Mouse (Mus musculus) liver, embryonic 12.5 days (tissue): ENCODE results near the gene Abca5. TPM values are rescaled to one million over a fixed set of nuclear protein-coding genes. Genes with fewer than 3 reads are reported as not detected.
"Not testable (repeated sequence)": the region's sequence is repeated elsewhere in the genome, so short reads cannot be mapped to it uniquely, and the experiment has no call there.

Experiments
- ATAC-seq: fragments of 200-750 bp; cut with Nextera tagmentation; 2 replicates; pipeline ENCODE4 v1.8.0; 2017; ENCODE audit warnings: moderate number of reproducible peaks, mild to moderate bottlenecking, moderate library complexity
- H3K27ac ChIP-seq: fragments of 300-500 bp; sonication (generic); 2 replicates; pipeline ENCODE4 v1.5.1; 2016; ENCODE audit warnings: mild to moderate bottlenecking
- H3K27me3 ChIP-seq: fragments of 300-500 bp; sonication (generic); replicated peaks from 2 replicates; pipeline ENCODE4 v1.6.1; 2016; ENCODE audit warnings: mild to moderate bottlenecking, moderate library complexity
- H3K36me3 ChIP-seq: fragments of 300-500 bp; sonication (generic); 2 replicates; pipeline ENCODE4 v1.6.1; 2016; ENCODE audit warnings: mild to moderate bottlenecking, moderate library complexity
- H3K4me1 ChIP-seq: fragments of 300-500 bp; sonication (generic); 2 replicates; pipeline ENCODE4 v1.6.1; 2016
- H3K4me2 ChIP-seq: fragments of 300-500 bp; sonication (generic); 2 replicates; pipeline ENCODE4 v1.6.1; 2016; ENCODE audit warnings: mild to moderate bottlenecking, moderate library complexity
- H3K4me3 ChIP-seq: fragments of 300-500 bp; sonication (generic); 2 replicates; pipeline ENCODE4 v1.5.1; 2016; ENCODE audit warnings: mild to moderate bottlenecking, moderate library complexity
- H3K9ac ChIP-seq: fragments of 300-500 bp; sonication (generic); 2 replicates; pipeline ENCODE4 v1.6.1; 2016; ENCODE audit warnings: mild to moderate bottlenecking, moderate library complexity
- H3K9me3 ChIP-seq: fragments of 300-500 bp; sonication (generic); replicated peaks from 2 replicates; pipeline ENCODE4 v1.6.1; 2016; ENCODE audit warnings: mild to moderate bottlenecking, moderate library complexity
- WGBS: fragments of 180-500 bp; shearing (Covaris S2); methylation state at CpG from one replicate; pipeline ENCODE4 v1.1.7; 2016; ENCODE audit not compliant: insufficient replicate concordance; 5-methylcytosine and 5-hydroxymethylcytosine counted together
- polyA plus RNA-seq: library from polyadenylated mRNA; unstranded; fragments of >200 nt; fragmentation: Nextera tagmentation; extraction: Ambion mirVana; gene quantifications from 2 replicates; pipeline ENCODE4 v1.2.1, GENCODE M21; 2016

Abca5 gene
- polyA plus RNA-seq, 1 experiment from 2014 or later, result 0.95 TPM

- H3K9me3 ChIP-seq, result no peaks in the 10 kb centered on the region
- H3K4me1 ChIP-seq, result no peaks in the 10 kb centered on the region
- H3K9ac ChIP-seq, result no peak overlapping the region
- H3K27me3 ChIP-seq, result no peaks in the 10 kb centered on the region
- ATAC-seq, result no peak
- no peaks in the 10 kb centered on the region for H3K36me3 ChIP-seq
- no peak overlapping the region for H3K4me3 ChIP-seq
- whole genome bisulfite sequencing, result 58% methylated on average over 16 of the region's 16 CpGs
- no peak overlapping the region for H3K27ac ChIP-seq
- no peak overlapping the region for H3K4me2 ChIP-seq
These were observed 20.4 kb upstream of the Abca5 start for GRCm38 (mm10) chr11:110357756-110358551.

GRCm38 (mm10) chr11:110355131-110355530 lies 17.6 kb upstream of the Abca5 start:
- 66% methylated on average over 9 of the region's 9 CpGs for WGBS
- H3K36me3 ChIP-seq, H3K4me3 ChIP-seq, H3K27ac ChIP-seq, H3K9me3 ChIP-seq, H3K4me1 ChIP-seq, ATAC-seq, H3K27me3 ChIP-seq, H3K4me2 ChIP-seq, H3K9ac ChIP-seq: not testable (repeated sequence)

GRCm38 (mm10) chr11:110354261-110354660 lies 16.7 kb upstream of the Abca5 start:
- ATAC-seq, result no peak
- Histone ChIP-seq H3K27me3 (no peaks in the 10 kb centered on the region), H3K4me2 (no peak overlapping the region), H3K4me3 (no peak overlapping the region), H3K27ac (no peak overlapping the region), H3K9me3 (no peaks in the 10 kb centered on the region), H3K4me1 (no peaks in the 10 kb centered on the region), H3K9ac (no peak overlapping the region), H3K36me3 (no peaks in the 10 kb centered on the region)
- WGBS, result 61% methylated on average over 9 of the region's 9 CpGs

- no peak for ATAC-seq
- Histone ChIP-seq H3K4me2 (no peak overlapping the region), H3K27me3 (no peaks in the 10 kb centered on the region; the same call in 1 of the 2 replicates), H3K4me3 (no peak overlapping the region), H3K27ac (no peak overlapping the region), H3K9ac (no peak overlapping the region), H3K4me1 (no peaks in the 10 kb centered on the region), H3K9me3 (no peaks in the 10 kb centered on the region), H3K36me3 (no peaks in the 10 kb centered on the region)
- WGBS, result 44% methylated on average over 2 of the region's 2 CpGs
These were observed 10.7 kb upstream of the Abca5 start for GRCm38 (mm10) chr11:110348170-110348569.

- Histone ChIP-seq H3K9me3 (no peaks in the 10 kb centered on the region), H3K36me3 (no peaks in the 10 kb centered on the region), H3K4me3 (no peak overlapping the region), H3K27ac (no peak overlapping the region), H3K9ac (no peak overlapping the region), H3K4me2 (no peak overlapping the region), H3K27me3 (no peaks in the 10 kb centered on the region; the same call in 1 of the 2 replicates), H3K4me1 (no peaks in the 10 kb centered on the region)
- no peak for ATAC-seq
- 43% methylated on average over 6 of the region's 6 CpGs for WGBS
These were observed 10.3 kb upstream of the Abca5 start for GRCm38 (mm10) chr11:110347768-110348167.

GRCm38 (mm10) chr11:110336814-110337288 lies 665 bp downstream of the Abca5 start:
- no peak overlapping the region for H3K27ac ChIP-seq
- H3K4me1 ChIP-seq, result peaks cover 16% of the 10 kb centered on the region; the same call in 1 of the 2 replicates
- peak overlapping the region; percentile 76 for H3K4me3 ChIP-seq
- no peaks in the 10 kb centered on the region for H3K9me3 ChIP-seq
- 2% methylated on average over 18 of the region's 18 CpGs for WGBS
- peaks cover 30% of the 10 kb centered on the region for H3K27me3 ChIP-seq
- H3K36me3 ChIP-seq, result no peaks in the 10 kb centered on the region
- no peak for ATAC-seq
- peak overlapping the region; percentile 71 for H3K9ac ChIP-seq
- H3K4me2 ChIP-seq, result peak overlapping the region; percentile 98

GRCm38 (mm10) chr11:110330093-110330492 lies 7.4 kb downstream of the Abca5 start:
- H3K4me1 ChIP-seq, result no peaks in the 10 kb centered on the region
- H3K9me3 ChIP-seq, result no peaks in the 10 kb centered on the region
- no peak for ATAC-seq
- peaks cover 5% of the 10 kb centered on the region; the same call in 1 of the 2 replicates for H3K27me3 ChIP-seq
- H3K4me2 ChIP-seq, result no peak overlapping the region
- 73% methylated on average over 6 of the region's 6 CpGs for WGBS
- no peak overlapping the region for H3K4me3 ChIP-seq
- no peak overlapping the region for H3K27ac ChIP-seq
- H3K9ac ChIP-seq, result no peak overlapping the region
- H3K36me3 ChIP-seq, result no peaks in the 10 kb centered on the region

- H3K27ac ChIP-seq, result no peak overlapping the region
- 79% methylated on average over 8 of the region's 8 CpGs for WGBS
- no peak for ATAC-seq
These were observed 15.2 kb downstream of the Abca5 start for GRCm38 (mm10) chr11:110322266-110322665.

GRCm38 (mm10) chr11:110306475-110307168 lies 30.9 kb downstream of the Abca5 start:
- H3K27ac ChIP-seq, result no peak overlapping the region
- no peaks in the 10 kb centered on the region for H3K4me1 ChIP-seq
- H3K9ac ChIP-seq, result no peak overlapping the region
- no peak overlapping the region for H3K4me2 ChIP-seq
- no peaks in the 10 kb centered on the region for H3K27me3 ChIP-seq
- no peak overlapping the region for H3K4me3 ChIP-seq
- no peak for ATAC-seq
- WGBS, result 72% methylated on average over 12 of the region's 12 CpGs
- no peaks in the 10 kb centered on the region for H3K9me3 ChIP-seq
- H3K36me3 ChIP-seq, result no peaks in the 10 kb centered on the region

More at GRCm38 (mm10) chr11:110322266-110322665, 15.2 kb downstream of the Abca5 start:
- Histone ChIP-seq H3K9ac (no peak overlapping the region), H3K4me1 (no peaks in the 10 kb centered on the region), H3K36me3 (no peaks in the 10 kb centered on the region), H3K4me3 (no peak overlapping the region), H3K9me3 (no peaks in the 10 kb centered on the region), H3K4me2 (no peak overlapping the region), H3K27me3 (no peaks in the 10 kb centered on the region)

GRCm38 (mm10) chr11:110303411-110303810 lies 34.1 kb downstream of the Abca5 start:
- Histone ChIP-seq H3K4me3 (no peak overlapping the region), H3K4me1 (no peaks in the 10 kb centered on the region), H3K36me3 (no peaks in the 10 kb centered on the region), H3K4me2 (no peak overlapping the region), H3K27ac (no peak overlapping the region), H3K9me3 (no peaks in the 10 kb centered on the region), H3K9ac (no peak overlapping the region), H3K27me3 (no peaks in the 10 kb centered on the region)
- WGBS, result 62% methylated on average over 3 of the region's 3 CpGs
- ATAC-seq, result no peak

- Histone ChIP-seq H3K27ac (no peak overlapping the region), H3K4me2 (no peak overlapping the region), H3K4me1 (no peaks in the 10 kb centered on the region), H3K27me3 (no peaks in the 10 kb centered on the region), H3K9ac (no peak overlapping the region), H3K36me3 (no peaks in the 10 kb centered on the region), H3K4me3 (no peak overlapping the region), H3K9me3 (no peaks in the 10 kb centered on the region)
- no peak for ATAC-seq
- 74% methylated on average over 13 of the region's 13 CpGs for WGBS
These were observed 39.5 kb downstream of the Abca5 start for GRCm38 (mm10) chr11:110297917-110298533.

GRCm38 (mm10) chr11:110290586-110290985 lies 46.9 kb downstream of the Abca5 start:
- H3K36me3 ChIP-seq, result no peaks in the 10 kb centered on the region
- WGBS, result 61% methylated on average over 2 of the region's 2 CpGs
- H3K27me3 ChIP-seq, result no peaks in the 10 kb centered on the region
- no peak overlapping the region for H3K27ac ChIP-seq
- H3K4me3 ChIP-seq, result no peak overlapping the region
- peaks cover 8% of the 10 kb centered on the region for H3K4me1 ChIP-seq
- H3K9me3 ChIP-seq, result no peaks in the 10 kb centered on the region
- no peak overlapping the region for H3K4me2 ChIP-seq
- no peak overlapping the region for H3K9ac ChIP-seq
- no peak for ATAC-seq
